Mouse (Mus musculus) NIH3T3 (cell line): ENCODE measurements at regions not wholly inside any gene's neighbourhood (a gene's known extent, or its start where the extent isn't known, plus 50 kb on each side); places are given as distances from the start of the nearest gene placed in this dataset.
A peak's percentile ranks its signal among the peaks of the same experiment; 100 is the strongest.
"Not testable (repeated sequence)": the region's sequence is repeated elsewhere in the genome, so short reads cannot be mapped to it uniquely, and the experiment has no call there.

Experiments
- DNase-seq: peaks from one replicate; pipeline ENCODE4 v3.0.0-alpha.2; 2012; ENCODE audit warnings: low read depth

DNA sequence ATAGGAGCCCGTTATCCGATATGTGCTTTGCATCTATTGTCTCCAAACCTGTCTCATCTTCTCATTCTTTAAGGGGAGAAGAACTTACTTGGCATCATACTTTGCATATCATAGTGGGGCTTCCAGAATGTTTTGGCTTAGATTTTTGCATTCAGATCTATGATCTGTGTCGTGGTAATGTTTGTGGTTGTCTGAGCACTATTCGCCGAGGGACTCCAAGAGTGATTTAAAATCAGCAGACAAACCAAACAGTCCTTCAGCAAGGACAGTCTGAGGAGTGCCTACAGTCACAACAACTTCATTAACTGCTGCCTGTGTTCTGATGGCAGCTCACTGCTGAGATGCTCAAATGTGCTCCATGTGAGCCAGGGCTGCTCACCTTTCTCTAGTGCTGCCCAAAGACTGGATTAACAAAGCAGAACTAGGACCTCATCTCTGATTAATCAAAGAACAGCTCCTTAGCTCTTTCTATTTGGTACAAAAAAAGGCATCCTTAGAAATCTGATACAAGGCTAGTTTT, 182.5 kb downstream of the Enc1 start:
- DNase-seq = no peak

GRCm38 (mm10) chr13:97422897-97423296, 182.0 kb downstream of the Enc1 start:
- DNase-seq = no peak

GRCm38 (mm10) chr13:97421831-97422230, 180.9 kb downstream of the Enc1 start:
- DNase-seq = no peak

DNA sequence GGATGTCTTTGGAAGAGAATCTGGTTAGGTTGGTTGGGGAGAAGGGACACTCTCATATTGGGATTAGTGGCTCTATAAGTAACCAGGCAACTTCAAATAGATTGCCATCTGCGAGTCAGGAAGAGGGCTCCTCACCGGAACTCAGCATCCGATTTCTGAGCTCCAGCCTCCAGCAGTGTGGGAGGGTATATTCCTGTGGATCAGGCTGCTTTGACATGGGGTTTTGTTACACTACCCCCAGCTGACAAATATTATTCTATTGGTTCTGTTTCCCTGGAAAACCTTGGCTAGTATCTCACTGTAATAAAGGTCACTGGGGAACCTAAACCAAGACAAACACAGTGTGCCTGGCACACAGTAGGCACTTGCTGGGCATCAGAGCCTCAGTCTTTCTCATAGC, 179.9 kb downstream of the Enc1 start:
- DNase-seq = no peak

DNA sequence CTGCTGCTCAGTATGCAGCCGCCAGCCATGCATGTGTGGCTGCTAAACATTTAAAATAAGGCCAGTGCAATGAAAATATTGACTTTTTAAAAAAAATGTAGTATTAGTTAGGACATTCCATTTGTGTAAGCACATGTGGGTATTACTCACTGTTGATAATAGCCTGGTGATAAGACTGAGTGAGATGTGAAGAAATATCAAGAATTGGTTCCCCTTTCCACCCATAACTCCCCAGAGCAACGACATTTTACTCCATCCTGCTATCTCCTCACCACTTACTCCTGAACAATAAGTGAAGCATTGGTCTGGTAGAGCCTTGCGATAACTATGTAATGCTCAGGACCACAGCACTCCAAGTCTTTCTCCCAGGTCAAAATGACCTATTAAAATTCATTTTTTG, 178.2 kb downstream of the Enc1 start:
- DNase-seq = no peak

DNA sequence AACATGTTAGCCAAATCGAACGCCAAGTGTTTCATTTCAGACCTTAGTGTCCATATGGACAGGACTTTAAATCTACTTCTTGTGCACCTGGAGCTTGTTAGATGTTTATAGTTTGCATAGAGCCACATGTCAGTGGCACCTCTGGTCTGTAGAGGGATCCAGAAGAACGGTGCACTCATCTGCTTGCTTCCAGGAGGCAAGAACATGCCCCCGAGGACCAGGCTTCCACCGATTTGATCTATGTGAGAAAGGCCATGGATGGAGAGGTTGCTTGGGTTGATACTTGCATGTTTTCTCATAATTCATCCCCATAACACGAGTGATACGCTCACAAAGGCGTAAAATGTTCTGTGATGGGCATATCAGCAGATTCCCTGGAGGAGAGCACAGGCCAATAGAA, 177.8 kb downstream of the Enc1 start:
- DNase-seq = no peak

- no peak for DNase-seq
Measured at GRCm38 (mm10) chr13:97418081-97418480, 177.2 kb downstream of the Enc1 start.

DNA sequence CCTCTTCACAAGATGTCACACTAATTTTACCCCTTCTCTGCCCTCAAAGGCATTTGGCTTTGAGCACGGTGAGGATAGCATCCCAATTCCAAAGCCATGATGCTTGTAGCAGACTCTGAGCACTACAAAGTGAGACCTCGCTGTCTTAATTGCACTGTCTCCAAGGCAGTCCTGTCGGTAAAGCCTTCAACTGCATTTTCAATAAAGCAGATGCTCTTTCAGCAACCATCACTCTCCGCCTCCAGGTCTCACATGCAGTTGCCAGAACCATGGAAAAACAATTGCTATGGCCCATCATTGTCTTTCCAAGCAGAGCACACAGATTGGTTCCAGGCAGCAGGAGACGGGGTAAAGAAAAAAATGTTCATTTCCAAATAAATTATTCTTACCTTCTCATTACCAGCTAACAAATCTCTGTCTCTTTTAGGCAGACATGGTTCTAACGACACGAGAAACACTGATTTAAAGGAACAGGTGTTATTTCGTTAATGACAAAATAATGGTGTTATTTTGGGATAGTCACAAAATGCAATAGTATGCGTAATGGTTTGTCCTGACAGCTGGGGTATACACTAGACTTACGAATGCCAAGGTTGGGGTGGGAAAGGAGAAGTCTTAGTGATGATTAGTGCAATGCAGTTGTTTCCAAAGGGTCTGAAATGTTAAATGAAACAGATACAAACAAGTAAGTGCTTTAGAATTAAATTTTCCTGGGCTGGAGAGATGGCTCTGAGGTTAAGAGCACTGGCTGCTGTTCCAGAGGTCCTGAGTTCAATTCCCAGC, 175.2 kb downstream of the Enc1 start:
- DNase-seq = no peak

DNA sequence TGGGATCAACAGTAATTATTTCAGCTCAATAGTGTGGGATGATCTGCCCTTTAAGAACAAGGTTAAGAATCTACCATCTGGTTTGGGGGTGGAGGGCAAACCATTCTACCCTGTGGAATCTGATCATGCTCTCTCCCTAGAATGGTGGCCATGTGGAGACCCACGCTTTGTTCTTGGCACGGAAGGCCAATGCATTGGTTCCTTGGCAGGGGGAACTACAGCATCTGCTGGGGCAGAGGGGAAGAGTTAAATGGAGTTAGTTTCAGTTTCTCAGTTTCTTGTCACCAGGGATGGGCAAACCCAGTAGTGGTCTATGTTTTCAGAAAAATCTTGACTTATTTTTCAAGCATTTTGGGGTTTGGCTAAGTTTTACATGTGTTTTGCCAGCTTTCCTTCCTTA, 174.5 kb downstream of the Enc1 start:
- DNase-seq = no peak

- peak; percentile 56 for DNase-seq
Measured at GRCm38 (mm10) chr13:97412151-97412550, 171.2 kb downstream of the Enc1 start.

GRCm38 (mm10) chr13:97410550-97411201, 169.8 kb downstream of the Enc1 start:
- DNase-seq = peak; percentile 34

GRCm38 (mm10) chr13:97409891-97410525, 169.1 kb downstream of the Enc1 start:
- DNase-seq = no peak

DNA sequence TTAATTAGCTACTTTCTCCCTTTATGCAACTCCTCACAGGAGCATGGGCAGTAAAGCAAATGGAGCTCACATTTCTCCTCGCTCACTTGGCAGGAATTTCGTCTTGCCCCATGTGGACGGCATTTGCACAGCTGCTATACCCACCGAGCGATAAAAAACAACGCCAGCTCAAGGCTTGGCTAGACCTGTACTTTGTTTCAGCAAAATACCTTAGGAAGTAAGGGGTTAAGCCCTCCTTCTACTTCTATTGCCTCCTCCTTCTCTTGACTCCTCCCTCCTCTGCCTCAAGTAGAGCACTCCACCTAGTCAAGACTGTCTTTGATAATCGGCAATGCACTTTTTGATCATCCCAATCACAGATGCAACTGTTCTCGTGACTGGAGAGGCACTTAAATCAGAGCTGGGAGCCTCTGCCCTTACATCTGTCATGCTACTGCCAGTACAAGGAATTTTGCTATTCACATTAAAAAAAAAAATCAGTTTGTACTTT, 168.4 kb downstream of the Enc1 start:
- DNase-seq = no peak

DNA sequence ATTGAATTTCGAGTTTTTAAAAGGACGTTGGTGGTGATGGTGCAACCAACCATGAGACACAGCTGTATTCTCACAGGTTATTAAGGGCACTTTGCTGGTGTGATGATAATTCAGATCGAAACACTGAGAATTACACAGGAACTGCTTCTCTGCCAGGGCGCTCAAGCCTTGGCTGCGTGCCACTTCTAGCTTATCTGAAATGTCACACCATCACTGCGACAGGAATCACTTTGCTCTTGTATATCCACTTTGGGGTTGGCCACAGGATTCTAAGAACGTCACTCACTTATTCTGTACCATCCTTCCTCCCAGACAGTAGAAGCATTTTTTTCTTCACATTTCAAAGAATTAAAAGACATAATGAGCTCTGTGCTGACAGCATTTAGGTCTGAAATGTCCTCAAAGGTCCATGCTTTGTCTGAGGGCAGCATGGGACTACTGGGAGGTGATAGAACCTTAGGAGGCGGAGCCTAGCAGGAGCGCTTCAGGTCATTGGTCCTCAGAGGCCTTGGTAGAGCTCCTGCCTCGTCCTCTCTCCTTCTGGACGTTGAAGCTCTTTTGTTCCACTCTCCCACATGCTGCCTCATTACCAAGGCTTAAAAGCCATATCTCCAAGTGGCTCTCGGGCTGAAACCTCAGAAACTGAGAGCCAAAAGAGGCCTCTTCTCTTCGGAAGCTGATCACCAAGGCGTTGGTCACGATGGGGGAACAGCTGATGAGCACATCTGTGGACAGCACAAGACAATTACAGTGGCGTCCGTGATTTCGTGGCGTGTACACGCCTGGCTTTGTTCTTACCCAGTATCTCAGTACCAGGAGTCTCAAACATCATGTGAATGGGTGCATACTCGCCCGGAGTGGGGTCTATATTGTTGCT, 167.7 kb downstream of the Enc1 start:
- DNase-seq = no peak

DNA sequence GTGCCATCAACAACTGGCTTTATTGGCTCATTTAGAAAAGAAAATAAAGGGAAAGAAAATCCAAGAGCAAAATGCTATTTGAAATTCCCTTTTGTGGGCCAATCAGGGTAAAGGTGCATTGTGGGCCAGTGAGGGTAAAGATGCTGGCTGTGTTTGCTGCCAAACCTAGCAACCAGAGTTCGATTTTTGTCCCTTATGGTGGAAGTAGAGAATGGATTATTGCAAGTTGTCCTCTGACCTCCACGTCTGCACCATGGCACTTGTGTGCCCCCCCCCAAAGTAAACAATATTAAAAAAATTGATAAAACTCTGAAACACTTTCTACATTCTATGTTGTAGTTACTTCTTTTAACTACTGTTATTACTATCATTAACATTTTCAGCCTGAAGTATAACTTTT, 166.9 kb downstream of the Enc1 start:
- no peak for DNase-seq

GRCm38 (mm10) chr13:97406678-97407077, 165.8 kb downstream of the Enc1 start:
- no peak for DNase-seq

DNA sequence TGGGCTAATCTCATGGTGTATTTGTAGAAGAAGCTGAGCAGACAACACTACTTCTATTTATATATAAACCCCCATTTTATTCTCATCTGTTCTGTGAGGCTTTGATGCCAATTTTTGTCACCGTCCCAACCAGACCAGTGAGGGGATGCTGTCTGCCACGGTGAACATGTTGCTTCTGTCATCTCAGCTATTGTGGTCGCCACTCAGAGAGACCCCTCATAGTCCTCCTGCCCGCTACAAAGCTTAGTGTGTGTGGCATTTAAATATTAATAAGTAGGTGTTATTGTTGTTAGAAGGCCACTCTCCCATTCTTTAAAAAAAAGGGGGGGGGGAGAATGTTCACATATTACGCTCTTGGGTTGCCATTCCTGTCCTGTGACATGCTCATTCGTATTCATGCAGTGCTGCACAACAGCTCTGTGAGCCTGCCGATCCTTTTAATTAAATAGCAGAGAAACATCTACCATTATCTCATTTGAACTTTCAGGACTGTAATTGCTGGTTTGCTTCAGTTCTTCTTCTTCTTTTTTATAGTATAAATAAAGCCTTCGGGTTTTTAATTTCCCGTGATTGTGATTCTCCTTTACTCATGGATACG, 161.4 kb downstream of the Enc1 start:
- DNase-seq = no peak

GRCm38 (mm10) chr13:97401620-97402019, 160.7 kb downstream of the Enc1 start:
- no peak for DNase-seq

DNA sequence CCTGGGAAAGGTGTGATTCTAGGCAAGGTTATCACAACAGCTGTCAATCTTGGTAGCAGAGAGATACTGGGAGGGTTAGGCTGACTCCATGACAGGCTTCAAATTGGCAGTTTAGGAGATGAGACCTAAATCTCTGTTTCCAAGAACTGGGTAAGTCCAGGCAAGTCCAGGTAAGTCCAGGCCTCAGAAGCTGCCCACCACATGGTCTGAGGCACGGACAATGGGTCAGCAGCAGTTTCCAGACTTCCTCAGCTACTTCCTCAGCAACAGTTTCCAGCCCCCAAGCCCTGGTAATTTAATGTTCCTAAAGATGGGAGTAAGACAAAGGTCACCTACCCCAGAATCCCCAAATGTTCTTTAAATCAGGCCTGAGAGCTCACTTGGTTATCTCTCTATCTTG, 157.1 kb downstream of the Enc1 start:
- DNase-seq = no peak

DNA sequence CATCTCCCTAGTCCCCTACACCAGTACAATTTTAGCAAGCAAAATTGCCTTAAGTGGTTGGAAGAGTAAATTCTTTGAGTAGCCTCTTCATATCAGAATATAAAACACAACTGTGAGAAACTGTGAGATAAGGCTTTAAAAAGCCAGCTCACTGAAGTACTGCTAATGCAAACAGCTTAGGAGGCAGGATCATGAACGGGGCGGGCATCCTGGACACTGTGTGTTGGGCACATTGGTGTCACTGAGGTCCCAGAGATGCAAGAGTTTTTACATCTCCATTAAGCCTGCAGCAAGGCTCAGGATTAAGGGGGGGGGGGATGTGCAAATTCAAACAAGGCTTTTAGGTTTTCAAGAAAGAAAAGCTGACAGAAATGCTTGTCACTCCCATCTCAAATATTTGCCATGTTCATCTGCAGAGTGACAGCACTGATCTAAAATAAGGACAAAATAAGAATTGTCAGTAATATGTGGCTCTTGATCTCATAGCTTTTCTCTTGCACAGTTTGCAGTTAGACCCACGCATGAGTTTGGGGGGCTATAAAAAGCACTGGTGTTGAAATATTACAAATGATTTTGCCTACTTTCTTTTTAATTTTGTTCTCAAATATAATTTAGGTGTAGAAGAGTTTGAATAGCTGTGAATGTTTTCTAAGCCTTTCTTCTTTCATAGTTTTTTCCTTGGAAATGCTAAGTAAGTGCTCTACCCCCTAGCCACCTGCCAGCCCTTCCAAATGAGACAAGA, 156.2 kb downstream of the Enc1 start:
- no peak for DNase-seq

GRCm38 (mm10) chr13:97396286-97396685, 155.4 kb downstream of the Enc1 start:
- not testable (repeated sequence) for DNase-seq
